Mouse (Mus musculus) kidney, postnatal 0 days (tissue): ENCODE measurements around the gene Lama2. TPM values are rescaled to one million over a fixed set of nuclear protein-coding genes. Genes with fewer than 3 reads are reported as not detected.

ENCODE experiments used
- ATAC-seq: fragments of 200-750 bp; cut with Nextera tagmentation; replicated peaks from 2 replicates; pipeline ENCODE4 v1.8.0; 2017; ENCODE audit warnings: low read depth, moderate number of reproducible peaks, moderate TSS enrichment, moderate library complexity; ENCODE audit not compliant: low FRiP score
- DNase-seq: peaks from one replicate; pipeline ENCODE4 v3.0.0-alpha.2; 2016; ENCODE audit warnings: low spot score
- H3K27ac ChIP-seq: fragments of 300-500 bp; sonication (generic); 2 replicates; pipeline ENCODE4 v1.5.1; 2014; ENCODE audit warnings: mild to moderate bottlenecking
- H3K27me3 ChIP-seq: fragments of 300-500 bp; sonication (generic); 2 replicates; pipeline ENCODE4 v1.6.1; 2014; ENCODE audit warnings: low read length, mixed read lengths; ENCODE audit not compliant: insufficient read depth
- H3K36me3 ChIP-seq: fragments of 300-500 bp; sonication (generic); 2 replicates; pipeline ENCODE4 v1.6.1; 2014; ENCODE audit warnings: low read length, mixed read lengths; ENCODE audit not compliant: insufficient read depth
- H3K4me1 ChIP-seq: fragments of 300-500 bp; sonication (generic); replicated peaks from 2 replicates; pipeline ENCODE4 v1.6.1; 2014; ENCODE audit warnings: antibody characterized with exemption, low read length, mixed read lengths; ENCODE audit not compliant: insufficient read depth
- H3K4me2 ChIP-seq: fragments of 300-500 bp; sonication (generic); 2 replicates; pipeline ENCODE4 v1.6.1; 2014; ENCODE audit warnings: mild to moderate bottlenecking, low read length, moderate library complexity, mixed read lengths
- H3K4me3 ChIP-seq: fragments of 300-500 bp; sonication (generic); replicated peaks from 2 replicates; pipeline ENCODE4 v1.5.1; 2014; ENCODE audit warnings: low read depth, low read length
- H3K9ac ChIP-seq: fragments of 300-500 bp; sonication (generic); 2 replicates; pipeline ENCODE4 v1.6.1; 2014; ENCODE audit warnings: low read depth, low read length
- H3K9me3 ChIP-seq: fragments of 300-500 bp; sonication (generic); replicated peaks from 2 replicates; pipeline ENCODE4 v1.6.1; 2016; ENCODE audit warnings: low read length, inconsistent platforms, mixed read lengths
- CTCF ChIP-seq: IDR thresholded peaks from 2 replicates; pipeline ENCODE4 v1.5.1; 2016; ENCODE audit warnings: antibody characterized with exemption, low read depth, mild to moderate bottlenecking, moderate library complexity
- WGBS: fragments of 180-500 bp; shearing (Covaris S2); extraction: QIAGEN DNeasy Blood & Tissue Kit; methylation state at CpG from one replicate; pipeline ENCODE4 v1.1.7; 2014; 5-methylcytosine and 5-hydroxymethylcytosine counted together
- polyA plus RNA-seq: library from polyadenylated mRNA; unstranded; fragments of >200 nt; fragmentation: Nextera tagmentation; extraction: Ambion mirVana; gene quantifications from 2 replicates; pipeline ENCODE4 v1.2.1, GENCODE M21; 2015

The Lama2 gene
- polyA plus RNA-seq, 1 experiment from 2014 or later: 16.2 TPM

GRCm38 (mm10) chr10:27219698-27220097, 399.9 kb downstream of the Lama2 start:
- ATAC-seq: no peak
- 65% methylated on average over 1 of the region's 1 CpGs for WGBS
- no peak overlapping the region for H3K9ac ChIP-seq
- no peak overlapping the region for H3K4me2 ChIP-seq
- no peaks in the 10 kb centered on the region for H3K4me1 ChIP-seq
- no peak for TF ChIP-seq CTCF
- H3K36me3 ChIP-seq: no peaks in the 10 kb centered on the region
- H3K27ac ChIP-seq: no peak overlapping the region
- no peak for DNase-seq
- H3K27me3 ChIP-seq: no peaks in the 10 kb centered on the region
- no peak overlapping the region for H3K4me3 ChIP-seq
- H3K9me3 ChIP-seq: no peaks in the 10 kb centered on the region

DNA sequence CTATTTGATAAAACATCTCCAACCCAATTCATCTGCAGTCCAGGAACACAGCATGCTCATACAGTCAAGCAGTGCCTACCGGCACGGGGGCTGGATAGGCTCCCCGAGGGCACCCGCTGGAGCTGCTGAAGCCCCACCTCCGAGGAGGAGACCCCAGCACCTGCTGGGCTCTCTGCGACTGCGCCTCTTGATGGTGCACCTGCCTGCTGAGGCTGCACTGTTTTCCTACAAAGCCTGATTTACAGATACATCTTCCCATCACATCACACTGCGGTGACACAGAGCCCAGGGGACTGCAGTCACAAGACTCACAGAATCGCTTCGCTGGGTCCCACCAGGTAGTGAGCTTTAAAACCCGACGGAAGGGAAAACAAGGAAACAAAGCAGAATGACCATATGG, 412.2 kb downstream of the Lama2 start:
- no peak overlapping the region for H3K9ac ChIP-seq
- H3K36me3 ChIP-seq: no peaks in the 10 kb centered on the region
- H3K9me3 ChIP-seq: no peaks in the 10 kb centered on the region
- no peak for TF ChIP-seq CTCF
- H3K4me3 ChIP-seq: no peak overlapping the region
- no peak overlapping the region for H3K4me2 ChIP-seq
- no peak for ATAC-seq
- H3K27me3 ChIP-seq: no peaks in the 10 kb centered on the region
- no peaks in the 10 kb centered on the region for H3K4me1 ChIP-seq
- 23% methylated on average over 12 of the region's 12 CpGs for WGBS
- no peak for DNase-seq
- H3K27ac ChIP-seq: no peak overlapping the region

DNA sequence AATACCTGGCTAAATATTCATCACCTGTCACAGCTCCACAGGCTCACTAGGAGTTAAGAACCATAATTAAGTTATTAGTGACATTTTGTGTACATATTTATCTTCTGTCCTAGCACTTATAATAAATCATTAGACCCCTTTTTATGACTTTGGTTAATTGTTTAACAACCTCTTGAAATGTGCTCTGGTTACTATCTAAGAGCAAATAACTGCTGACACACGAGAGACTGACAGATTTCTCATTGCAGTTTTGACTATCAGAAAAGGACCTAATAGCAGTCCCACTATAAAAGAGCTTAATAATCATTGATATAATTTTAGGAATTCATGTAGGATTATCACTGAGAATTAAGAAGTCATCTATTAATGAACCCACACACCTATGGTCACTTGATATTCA, 421.1 kb downstream of the Lama2 start:
- no peak overlapping the region for H3K4me3 ChIP-seq
- DNase-seq (no peak), ATAC-seq (no peak)
- H3K4me2 ChIP-seq: no peak overlapping the region
- H3K27ac ChIP-seq: no peak overlapping the region
- H3K9ac ChIP-seq: no peak overlapping the region
- no peaks in the 10 kb centered on the region for H3K36me3 ChIP-seq
- H3K27me3 ChIP-seq: no peaks in the 10 kb centered on the region
- no peak for TF ChIP-seq CTCF
- WGBS: 30% methylated on average over 1 of the region's 1 CpGs
- H3K9me3 ChIP-seq: no peaks in the 10 kb centered on the region
- H3K4me1 ChIP-seq: no peaks in the 10 kb centered on the region

- no peaks in the 10 kb centered on the region for H3K4me1 ChIP-seq
- no peak overlapping the region for H3K4me2 ChIP-seq
- ATAC-seq: no peak
- no peak overlapping the region for H3K9ac ChIP-seq
- WGBS: 87% methylated on average over 8 of the region's 8 CpGs
- no peaks in the 10 kb centered on the region for H3K36me3 ChIP-seq
- no peaks in the 10 kb centered on the region for H3K9me3 ChIP-seq
- no peak overlapping the region for H3K4me3 ChIP-seq
- no peaks in the 10 kb centered on the region for H3K27me3 ChIP-seq
- no peak for DNase-seq
- H3K27ac ChIP-seq: no peak overlapping the region
- TF ChIP-seq CTCF: no peak
Observed at GRCm38 (mm10) chr10:27193986-27194908, 425.3 kb downstream of the Lama2 start.

DNA sequence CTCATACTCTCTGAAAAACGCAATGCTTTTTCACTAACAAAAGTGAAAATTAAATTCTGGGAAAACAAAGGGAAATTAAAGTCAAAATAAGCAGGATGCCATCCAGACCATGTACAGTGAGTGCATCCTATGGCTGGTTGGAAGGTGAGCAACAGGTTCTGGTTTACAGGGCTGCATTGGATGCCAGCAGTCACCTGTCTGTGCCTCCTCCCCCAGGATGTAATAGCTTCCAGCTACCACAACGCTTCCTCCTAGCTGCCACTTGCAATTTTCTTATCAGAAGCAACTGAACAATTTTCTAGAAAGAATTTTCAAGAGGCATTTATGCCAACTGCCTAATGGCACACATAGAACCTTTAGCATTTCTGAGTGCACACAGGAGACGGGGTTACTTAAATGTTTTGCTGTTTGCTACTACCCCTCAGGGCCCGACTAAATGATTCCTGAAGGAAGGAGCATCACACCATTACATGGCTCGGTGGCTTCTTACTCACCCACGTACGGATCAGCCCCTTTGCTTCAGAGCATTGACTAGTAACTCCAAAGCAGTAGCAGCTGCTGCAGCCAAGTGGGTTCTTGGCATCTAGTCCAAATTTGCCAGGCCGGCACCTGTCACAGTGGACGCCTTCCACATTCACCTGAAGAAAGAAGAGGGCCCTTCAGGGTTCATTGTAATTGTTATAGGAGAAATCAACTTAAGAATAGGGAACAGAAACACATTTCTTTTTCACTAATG, 430.8 kb downstream of the Lama2 start:
- no peak overlapping the region for H3K9ac ChIP-seq
- TF ChIP-seq CTCF: no peak
- no peaks in the 10 kb centered on the region for H3K4me1 ChIP-seq
- no peak overlapping the region for H3K4me2 ChIP-seq
- no peak overlapping the region for H3K27ac ChIP-seq
- DNase-seq (no peak), ATAC-seq (no peak)
- H3K4me3 ChIP-seq: no peak overlapping the region
- H3K9me3 ChIP-seq: no peaks in the 10 kb centered on the region
- no peaks in the 10 kb centered on the region for H3K27me3 ChIP-seq
- no peaks in the 10 kb centered on the region for H3K36me3 ChIP-seq
- 66% methylated on average over 9 of the region's 9 CpGs for WGBS

DNA sequence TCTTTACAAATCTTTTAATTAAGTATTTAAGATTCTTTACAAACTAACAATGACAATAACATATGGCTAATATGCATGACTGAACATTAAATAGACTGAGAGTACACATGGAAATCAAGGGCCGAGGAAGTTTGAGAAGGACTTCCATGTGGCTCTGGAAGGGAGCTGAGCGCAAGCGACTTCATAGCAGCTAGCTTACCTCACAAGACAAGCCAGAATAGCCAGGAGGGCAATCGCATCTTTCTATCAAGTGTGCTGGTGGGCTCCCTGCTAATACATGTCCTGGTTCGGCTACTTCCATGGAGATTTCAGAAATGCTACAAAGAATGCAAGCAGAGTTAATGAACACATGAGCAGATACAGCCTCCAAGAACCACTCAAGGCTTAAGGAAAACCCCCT, 435.4 kb downstream of the Lama2 start:
- 85% methylated on average over 5 of the region's 5 CpGs for WGBS
- no peaks in the 10 kb centered on the region for H3K9me3 ChIP-seq
- no peak overlapping the region for H3K4me2 ChIP-seq
- TF ChIP-seq CTCF: no peak
- no peaks in the 10 kb centered on the region for H3K4me1 ChIP-seq
- DNase-seq (no peak), ATAC-seq (no peak)
- no peak overlapping the region for H3K4me3 ChIP-seq
- no peaks in the 10 kb centered on the region for H3K36me3 ChIP-seq
- H3K27ac ChIP-seq: no peak overlapping the region
- no peak overlapping the region for H3K9ac ChIP-seq
- no peaks in the 10 kb centered on the region for H3K27me3 ChIP-seq
